Mouse (Mus musculus) liver, embryonic 13.5 days (tissue): Measurements from ENCODE around the gene Plscr1. TPM values are rescaled to one million over a fixed set of nuclear protein-coding genes. Genes with fewer than 3 reads are reported as not detected.
A peak's percentile ranks its signal among the peaks of the same experiment; 100 is the strongest.

ENCODE experiments used
- ATAC-seq: fragments of 200-750 bp; cut with Nextera tagmentation; 2 replicates; pipeline ENCODE4 v1.8.0; 2017; ENCODE audit warnings: low read depth, mild to moderate bottlenecking, moderate number of reproducible peaks, moderate library complexity
- DNase-seq: peaks from one replicate; pipeline ENCODE4 v3.0.0; 2022
- H3K27ac ChIP-seq: fragments of 300-500 bp; sonication (generic); 2 replicates; pipeline ENCODE4 v1.5.1; 2015; ENCODE audit warnings: moderate library complexity, mild to moderate bottlenecking, inconsistent platforms
- H3K27me3 ChIP-seq: fragments of 300-500 bp; sonication (generic); 2 replicates; pipeline ENCODE4 v1.6.1; 2015; ENCODE audit warnings: mild to moderate bottlenecking, inconsistent platforms
- H3K36me3 ChIP-seq: fragments of 300-500 bp; sonication (generic); 2 replicates; pipeline ENCODE4 v1.6.1; 2015; ENCODE audit warnings: mild to moderate bottlenecking, inconsistent platforms
- H3K4me1 ChIP-seq: fragments of 300-500 bp; sonication (generic); replicated peaks from 2 replicates; pipeline ENCODE4 v1.6.1; 2015; ENCODE audit warnings: inconsistent platforms
- H3K4me2 ChIP-seq: fragments of 300-500 bp; sonication (generic); 2 replicates; pipeline ENCODE4 v1.6.1; 2015; ENCODE audit warnings: inconsistent platforms, mild to moderate bottlenecking, moderate library complexity
- H3K4me3 ChIP-seq: fragments of 300-500 bp; sonication (generic); replicated peaks from 2 replicates; pipeline ENCODE4 v1.5.1; 2015; ENCODE audit warnings: mild to moderate bottlenecking, inconsistent platforms
- H3K9ac ChIP-seq: fragments of 300-500 bp; sonication (generic); 2 replicates; pipeline ENCODE4 v1.6.1; 2015; ENCODE audit warnings: mild to moderate bottlenecking, inconsistent platforms
- H3K9me3 ChIP-seq: fragments of 300-500 bp; sonication (generic); replicated peaks from 2 replicates; pipeline ENCODE4 v1.6.1; 2016; ENCODE audit warnings: inconsistent platforms
- WGBS: fragments of 180-500 bp; shearing (Covaris S2); methylation state at CpG from one replicate; pipeline ENCODE4 v1.1.7; 2015; ENCODE audit not compliant: insufficient replicate concordance; 5-methylcytosine and 5-hydroxymethylcytosine counted together
- polyA plus RNA-seq: library from polyadenylated mRNA; unstranded; fragments of >200 nt; fragmentation: Nextera tagmentation; extraction: Ambion mirVana; gene quantifications from 2 replicates; pipeline ENCODE4 v1.2.1, GENCODE M21; 2015

Plscr1 gene
- polyA plus RNA-seq, 1 experiment from 2014 or later = 24.0 TPM

- Histone ChIP-seq H3K27ac (no peak overlapping the region), H3K4me1 (peaks cover 3% of the 10 kb centered on the region; the same call in 1 of the 2 replicates), H3K4me3 (no peak overlapping the region), H3K9me3 (no peaks in the 10 kb centered on the region), H3K27me3 (no peaks in the 10 kb centered on the region), H3K9ac (no peak overlapping the region), H3K36me3 (peaks cover 13% of the 10 kb centered on the region), H3K4me2 (no peak overlapping the region)
- DNase-seq = no peak
- WGBS = 52% methylated on average over 7 of the region's 7 CpGs
- no peak for ATAC-seq
Measured at GRCm38 (mm10) chr9:92260481-92261159, 11.1 kb downstream of the Plscr1 start.

GRCm38 (mm10) chr9:92265719-92266118 lies 16.2 kb downstream of the Plscr1 start:
- Histone ChIP-seq H3K9me3 (no peaks in the 10 kb centered on the region), H3K9ac (peak overlapping the region; percentile 15; the same call in 1 of the 2 replicates), H3K27ac (peak overlapping the region; percentile 29), H3K27me3 (no peaks in the 10 kb centered on the region), H3K4me2 (peak overlapping the region; percentile 47), H3K4me1 (peaks cover 9% of the 10 kb centered on the region; the same call in 1 of the 2 replicates), H3K36me3 (peaks cover 22% of the 10 kb centered on the region), H3K4me3 (peak overlapping the region; percentile 21)
- 65% methylated on average over 4 of the region's 4 CpGs for WGBS
- peak; percentile 22; the same call in 1 of the 2 replicates for ATAC-seq
- DNase-seq = no peak

GRCm38 (mm10) chr9:92266558-92267171 lies 17.1 kb downstream of the Plscr1 start:
- Histone ChIP-seq H3K36me3 (peaks cover 25% of the 10 kb centered on the region), H3K9ac (no peak overlapping the region), H3K27me3 (no peaks in the 10 kb centered on the region), H3K4me1 (peaks cover 9% of the 10 kb centered on the region; the same call in 1 of the 2 replicates), H3K27ac (peak overlapping the region; percentile 34; the same call in 1 of the 2 replicates), H3K9me3 (no peaks in the 10 kb centered on the region), H3K4me2 (no peak overlapping the region), H3K4me3 (no peak overlapping the region)
- ATAC-seq (peak; percentile 40; the same call in 1 of the 2 replicates), DNase-seq (no peak)
- WGBS = 62% methylated on average over 8 of the region's 8 CpGs

GRCm38 (mm10) chr9:92267732-92268131 lies 18.2 kb downstream of the Plscr1 start:
- Histone ChIP-seq H3K27me3 (no peaks in the 10 kb centered on the region), H3K4me3 (no peak overlapping the region), H3K36me3 (peaks cover 24% of the 10 kb centered on the region), H3K4me2 (no peak overlapping the region), H3K27ac (no peak overlapping the region), H3K9ac (no peak overlapping the region), H3K4me1 (peaks cover 9% of the 10 kb centered on the region; the same call in 1 of the 2 replicates), H3K9me3 (no peaks in the 10 kb centered on the region)
- ATAC-seq (peak; percentile 49; the same call in 1 of the 2 replicates), DNase-seq (no peak)
- 67% methylated on average over 1 of the region's 1 CpGs for WGBS

- 53% methylated on average over 5 of the region's 5 CpGs for WGBS
- DNase-seq = no peak
Measured at GRCm38 (mm10) chr9:92269829-92270404, 20.4 kb downstream of the Plscr1 start.

GRCm38 (mm10) chr9:92270927-92271326 lies 21.4 kb downstream of the Plscr1 start:
- H3K9ac ChIP-seq = no peak overlapping the region
- H3K4me3 ChIP-seq = no peak overlapping the region
- no peak for DNase-seq
- peaks cover 21% of the 10 kb centered on the region for H3K36me3 ChIP-seq
- no peaks in the 10 kb centered on the region for H3K9me3 ChIP-seq
- ATAC-seq = no peak
- H3K27me3 ChIP-seq = no peaks in the 10 kb centered on the region
- H3K4me1 ChIP-seq = peaks cover 34% of the 10 kb centered on the region
- 63% methylated on average over 4 of the region's 4 CpGs for WGBS
- no peak overlapping the region for H3K27ac ChIP-seq
- H3K4me2 ChIP-seq = no peak overlapping the region

More at GRCm38 (mm10) chr9:92269829-92270404, 20.4 kb downstream of the Plscr1 start:
- Histone ChIP-seq H3K4me2 (no peak overlapping the region), H3K9ac (no peak overlapping the region), H3K4me3 (no peak overlapping the region), H3K27ac (no peak overlapping the region), H3K27me3 (no peaks in the 10 kb centered on the region), H3K4me1 (peaks cover 31% of the 10 kb centered on the region), H3K9me3 (no peaks in the 10 kb centered on the region), H3K36me3 (peaks cover 21% of the 10 kb centered on the region)
- ATAC-seq = no peak

GRCm38 (mm10) chr9:92272650-92273049 lies 23.1 kb downstream of the Plscr1 start:
- Histone ChIP-seq H3K4me1 (peaks cover 44% of the 10 kb centered on the region), H3K4me2 (no peak overlapping the region), H3K27ac (no peak overlapping the region), H3K36me3 (peaks cover 21% of the 10 kb centered on the region), H3K9me3 (no peaks in the 10 kb centered on the region), H3K9ac (no peak overlapping the region), H3K27me3 (no peaks in the 10 kb centered on the region), H3K4me3 (no peak overlapping the region)
- 63% methylated on average over 4 of the region's 4 CpGs for WGBS
- DNase-seq = no peak
- ATAC-seq = no peak

GRCm38 (mm10) chr9:92273271-92273670 lies 23.7 kb downstream of the Plscr1 start:
- ATAC-seq = no peak
- H3K27ac ChIP-seq = no peak overlapping the region
- no peak overlapping the region for H3K4me3 ChIP-seq
- WGBS = 75% methylated on average over 2 of the region's 2 CpGs
- H3K9ac ChIP-seq = no peak overlapping the region
- peaks cover 44% of the 10 kb centered on the region for H3K4me1 ChIP-seq
- DNase-seq = no peak
- H3K9me3 ChIP-seq = no peaks in the 10 kb centered on the region
- no peaks in the 10 kb centered on the region for H3K27me3 ChIP-seq
- peaks cover 17% of the 10 kb centered on the region for H3K36me3 ChIP-seq
- H3K4me2 ChIP-seq = no peak overlapping the region

GRCm38 (mm10) chr9:92273956-92274762 lies 24.6 kb downstream of the Plscr1 start:
- Histone ChIP-seq H3K27ac (peak overlapping the region; percentile 70), H3K4me2 (0 out of 2 replicates have a peak overlapping the region, but pooled peaks have one; percentile 4)
- WGBS = 21% methylated on average over 6 of the region's 6 CpGs

GRCm38 (mm10) chr9:92275486-92276207 lies 26.1 kb downstream of the Plscr1 start, which contains the start of gene Plscr2:
TSS of gene Plscr2 (plus strand) at chr9:92275602.
- no peaks in the 10 kb centered on the region for H3K27me3 ChIP-seq
- DNase-seq (no peak), ATAC-seq (no peak)
- H3K27ac ChIP-seq = peak within 1 kb of the TSS; percentile 70
- peaks cover 44% of the 10 kb centered on the region for H3K4me1 ChIP-seq
- WGBS = 72% methylated on average over 9 of the region's 9 CpGs
- H3K36me3 ChIP-seq = peaks cover 3% of the 10 kb centered on the region; the same call in 1 of the 2 replicates
- H3K4me3 ChIP-seq = no peak within 1 kb of the TSS
- no peak within 1 kb of the TSS for H3K9ac ChIP-seq
- H3K9me3 ChIP-seq = no peaks in the 10 kb centered on the region
- 0 out of 2 replicates have a peak within 1 kb of the TSS, but pooled peaks have one; percentile 4 for H3K4me2 ChIP-seq

More at GRCm38 (mm10) chr9:92273956-92274762, 24.6 kb downstream of the Plscr1 start:
- Histone ChIP-seq H3K9ac (no peak overlapping the region; the same call in 1 of the 2 replicates), H3K36me3 (peaks cover 12% of the 10 kb centered on the region), H3K27me3 (no peaks in the 10 kb centered on the region), H3K4me1 (peaks cover 44% of the 10 kb centered on the region), H3K4me3 (no peak overlapping the region), H3K9me3 (no peaks in the 10 kb centered on the region)
- DNase-seq (no peak), ATAC-seq (peak; percentile 89)
